Mouse (Mus musculus) neural tube, embryonic 12.5 days (tissue): Measurements from ENCODE around the gene Tmsb10. TPM values are rescaled to one million over a fixed set of nuclear protein-coding genes. Genes with fewer than 3 reads are reported as not detected.

Experiments used
- ATAC-seq: fragments of 200-750 bp; cut with Nextera tagmentation; 2 replicates; pipeline ENCODE4 v1.8.0; 2017; ENCODE audit warnings: low read depth, mild to moderate bottlenecking, moderate TSS enrichment, moderate library complexity; ENCODE audit not compliant: low FRiP score
- H3K27ac ChIP-seq: fragments of 300-500 bp; sonication (generic); 2 replicates; pipeline ENCODE4 v1.5.1; 2016
- H3K27me3 ChIP-seq: fragments of 300-500 bp; sonication (generic); replicated peaks from 2 replicates; pipeline ENCODE4 v1.6.1; 2016; ENCODE audit warnings: mild to moderate bottlenecking
- H3K36me3 ChIP-seq: fragments of 300-500 bp; sonication (generic); 2 replicates; pipeline ENCODE4 v1.6.1; 2016; ENCODE audit warnings: mild to moderate bottlenecking
- H3K4me1 ChIP-seq: fragments of 300-500 bp; sonication (generic); 2 replicates; pipeline ENCODE4 v1.6.1; 2016
- H3K4me2 ChIP-seq: fragments of 300-500 bp; sonication (generic); replicated peaks from 2 replicates; pipeline ENCODE4 v1.6.1; 2016; ENCODE audit warnings: mild to moderate bottlenecking
- H3K4me3 ChIP-seq: fragments of 300-500 bp; sonication (generic); 2 replicates; pipeline ENCODE4 v1.5.1; 2016
- H3K9ac ChIP-seq: fragments of 300-500 bp; sonication (generic); 2 replicates; pipeline ENCODE4 v1.6.1; 2016; ENCODE audit warnings: mild to moderate bottlenecking
- H3K9me3 ChIP-seq: fragments of 300-500 bp; sonication (generic); 2 replicates; pipeline ENCODE4 v1.6.1; 2016; ENCODE audit warnings: mild to moderate bottlenecking
- WGBS: fragments of 180-500 bp; shearing (Covaris S2); methylation state at CpG from one replicate; pipeline ENCODE4 v1.1.7; 2016; 5-methylcytosine and 5-hydroxymethylcytosine counted together
- polyA plus RNA-seq: library from polyadenylated mRNA; unstranded; fragments of >200 nt; fragmentation: Nextera tagmentation; extraction: Ambion mirVana; gene quantifications from 2 replicates; pipeline ENCODE4 v1.2.1, GENCODE M21; 2016

Tmsb10 gene
- polyA plus RNA-seq, 1 experiment from 2014 or later, result 5,399 TPM

DNA sequence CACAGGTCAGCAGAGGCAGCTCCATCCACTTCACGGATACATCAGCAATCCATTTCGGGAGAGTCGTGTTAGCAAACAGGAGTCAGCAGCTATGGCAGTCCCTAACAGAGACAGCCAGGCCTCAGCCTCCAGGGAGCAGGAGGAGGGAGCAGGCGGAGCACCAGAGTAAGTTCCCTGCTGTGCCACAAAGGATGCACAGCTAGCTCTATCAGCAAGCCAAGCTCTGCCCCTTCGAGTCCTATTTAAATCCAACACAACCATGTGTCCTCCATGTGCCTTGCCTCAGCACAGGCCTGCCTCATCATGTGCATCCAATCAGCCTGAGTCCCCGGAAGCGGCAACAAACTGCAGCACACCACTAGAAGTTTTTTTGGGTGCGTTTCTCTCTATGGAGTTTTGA, 35.2 kb downstream of the Tmsb10 start:
- WGBS, result 81% methylated on average over 8 of the region's 8 CpGs
- no peak overlapping the region for H3K9ac ChIP-seq
- H3K27ac ChIP-seq, result no peak overlapping the region
- ATAC-seq, result no peak
- H3K4me2 ChIP-seq, result no peak overlapping the region
- H3K4me3 ChIP-seq, result no peak overlapping the region
- H3K9me3 ChIP-seq, result no peaks in the 10 kb centered on the region
- H3K36me3 ChIP-seq, result no peaks in the 10 kb centered on the region
- no peaks in the 10 kb centered on the region for H3K27me3 ChIP-seq
- H3K4me1 ChIP-seq, result no peaks in the 10 kb centered on the region

- ATAC-seq, result no peak
- H3K4me2 ChIP-seq, result no peak overlapping the region
- no peaks in the 10 kb centered on the region for H3K9me3 ChIP-seq
- H3K4me3 ChIP-seq, result no peak overlapping the region
- WGBS, result 89% methylated on average over 3 of the region's 3 CpGs
- no peaks in the 10 kb centered on the region for H3K36me3 ChIP-seq
- no peak overlapping the region for H3K9ac ChIP-seq
- no peak overlapping the region for H3K27ac ChIP-seq
- no peaks in the 10 kb centered on the region for H3K4me1 ChIP-seq
- no peaks in the 10 kb centered on the region for H3K27me3 ChIP-seq
Observed at GRCm38 (mm10) chr6:72921081-72921480, 37.5 kb downstream of the Tmsb10 start.

- H3K27me3 ChIP-seq, result no peaks in the 10 kb centered on the region
- 62% methylated on average over 9 of the region's 9 CpGs for whole genome bisulfite sequencing
- ATAC-seq, result no peak
- no peak overlapping the region for H3K27ac ChIP-seq
- H3K9ac ChIP-seq, result no peak overlapping the region
- no peaks in the 10 kb centered on the region for H3K4me1 ChIP-seq
- no peaks in the 10 kb centered on the region for H3K36me3 ChIP-seq
- H3K4me2 ChIP-seq, result no peak overlapping the region
- H3K4me3 ChIP-seq, result no peak overlapping the region
- no peaks in the 10 kb centered on the region for H3K9me3 ChIP-seq
Observed at GRCm38 (mm10) chr6:72918510-72919033, 40.0 kb downstream of the Tmsb10 start.

DNA sequence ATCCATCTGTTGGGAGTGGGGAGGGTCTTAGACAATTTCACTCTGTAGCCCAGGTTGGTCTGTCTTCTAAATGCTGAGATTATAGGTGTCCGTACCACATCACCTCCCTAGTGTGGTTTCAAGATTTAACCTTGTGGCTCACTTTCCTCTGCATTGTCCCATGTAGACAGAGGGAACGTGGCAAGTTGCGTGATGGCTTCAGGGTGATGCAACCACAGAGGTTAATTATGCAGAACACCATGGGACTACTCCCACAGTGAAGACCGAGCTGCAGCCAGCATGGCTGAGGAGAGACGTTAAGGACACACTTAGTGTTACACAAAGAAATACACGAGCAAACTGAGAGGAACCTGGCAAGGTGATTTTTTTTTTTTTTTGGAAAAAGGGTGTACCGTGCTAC, 42.2 kb downstream of the Tmsb10 start:
- Histone ChIP-seq H3K4me2 (no peak overlapping the region), H3K9me3 (no peaks in the 10 kb centered on the region), H3K27ac (no peak overlapping the region), H3K4me1 (no peaks in the 10 kb centered on the region), H3K4me3 (no peak overlapping the region), H3K36me3 (no peaks in the 10 kb centered on the region), H3K27me3 (no peaks in the 10 kb centered on the region), H3K9ac (no peak overlapping the region)
- WGBS, result 85% methylated on average over 7 of the region's 7 CpGs
- no peak for ATAC-seq

DNA sequence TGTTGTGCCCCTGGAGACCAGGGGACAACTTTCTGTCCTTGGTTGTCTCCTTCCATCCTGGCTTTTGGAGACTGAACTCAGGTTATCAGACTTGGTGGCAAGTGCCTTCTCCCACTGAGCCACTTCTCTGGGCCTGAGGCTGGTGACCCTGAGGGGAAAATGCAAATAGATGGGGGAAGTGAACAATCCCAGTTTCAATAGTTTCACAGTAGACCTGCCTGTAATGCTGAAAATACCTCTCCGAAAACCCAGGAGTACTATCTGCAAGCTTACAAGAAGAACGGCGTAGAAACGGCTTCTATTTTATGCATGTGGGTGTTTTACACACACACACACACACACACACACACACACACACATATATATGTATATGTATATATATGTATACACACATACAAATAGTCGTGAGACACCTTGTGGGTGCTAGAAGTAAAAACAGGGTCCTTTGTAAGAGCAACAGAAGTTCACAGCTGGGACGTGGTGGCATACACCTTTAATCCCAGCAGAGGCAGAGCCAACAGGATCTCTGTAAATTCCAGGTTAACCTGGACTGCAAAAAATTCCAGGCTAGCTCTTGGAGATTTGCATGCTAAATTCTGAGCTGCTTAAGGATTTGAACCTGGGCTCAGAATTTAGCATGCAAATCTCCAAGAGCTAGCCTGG, 44.3 kb downstream of the Tmsb10 start:
- ATAC-seq, result no peak
- no peaks in the 10 kb centered on the region for H3K4me1 ChIP-seq
- whole genome bisulfite sequencing, result 86% methylated on average over 6 of the region's 6 CpGs

DNA sequence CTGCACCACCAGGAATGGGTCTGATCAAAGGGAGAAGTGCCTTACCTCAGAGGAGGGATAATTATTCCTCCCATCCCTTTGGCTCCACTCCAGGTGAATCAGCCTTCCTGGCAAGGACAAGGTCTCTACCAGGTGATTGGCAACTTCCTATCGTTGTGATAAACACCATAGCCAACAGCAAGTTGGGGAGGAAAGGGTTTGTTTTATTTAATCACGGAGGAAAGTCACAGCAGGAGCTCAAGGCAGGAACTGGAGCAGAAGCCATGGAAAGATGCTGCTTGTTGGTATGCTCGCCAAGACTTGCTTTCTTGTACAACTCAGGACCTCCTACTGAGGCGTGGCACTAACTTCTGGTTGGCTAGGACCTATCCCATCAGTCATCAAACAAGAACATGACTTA, 47.3 kb downstream of the Tmsb10 start:
- Histone ChIP-seq H3K36me3 (no peaks in the 10 kb centered on the region), H3K9ac (no peak overlapping the region), H3K4me2 (no peak overlapping the region), H3K4me3 (no peak overlapping the region), H3K27me3 (no peaks in the 10 kb centered on the region), H3K9me3 (no peaks in the 10 kb centered on the region), H3K4me1 (no peaks in the 10 kb centered on the region), H3K27ac (no peak overlapping the region)
- ATAC-seq, result no peak
- WGBS, result 68% methylated on average over 4 of the region's 4 CpGs

More for the DNA sequence above, 44.3 kb downstream of the Tmsb10 start:
- Histone ChIP-seq H3K36me3 (no peaks in the 10 kb centered on the region), H3K9me3 (no peaks in the 10 kb centered on the region), H3K4me3 (no peak overlapping the region), H3K9ac (no peak overlapping the region), H3K27me3 (no peaks in the 10 kb centered on the region), H3K4me2 (no peak overlapping the region), H3K27ac (no peak overlapping the region)

Other genes starting within 250 kb of the Tmsb10 start
- 17.4 and 18.6 TPM in 2 replicates for gene Tcf7l1, start 169.5 kb downstream of the Tmsb10 start, polyA plus RNA-seq
- gene Kcmf1, start 58.8 kb downstream of the Tmsb10 start, polyA plus RNA-seq, result 45.9 and 46.7 TPM in 2 replicates